Mouse (Mus musculus) splenic B cell, adult 2 months (primary cell): ENCODE measurements around the gene Akr1c12.
"Not testable (repeated sequence)": the region's sequence is repeated elsewhere in the genome, so short reads cannot be mapped to it uniquely, and the experiment has no call there.

Experiments
- DNase-seq: peaks from one replicate; pipeline ENCODE4 v3.0.0-alpha.2; 2011; ENCODE audit warnings: low read depth, low spot score
- H3K27me3 ChIP-seq: 2 replicates; pipeline ENCODE4 v1.6.1; 2012; ENCODE audit warnings: mild to moderate bottlenecking, low read length, moderate library complexity, mixed read lengths; ENCODE audit not compliant: control insufficient read depth, poor library complexity, insufficient read depth, severe bottlenecking
- H3K36me3 ChIP-seq: 2 replicates; pipeline ENCODE4 v1.6.1; 2012; ENCODE audit warnings: mild to moderate bottlenecking, low read length, moderate library complexity, mixed read lengths; ENCODE audit not compliant: control insufficient read depth, poor library complexity, insufficient read depth, severe bottlenecking

Akr1c12 gene

DNA sequence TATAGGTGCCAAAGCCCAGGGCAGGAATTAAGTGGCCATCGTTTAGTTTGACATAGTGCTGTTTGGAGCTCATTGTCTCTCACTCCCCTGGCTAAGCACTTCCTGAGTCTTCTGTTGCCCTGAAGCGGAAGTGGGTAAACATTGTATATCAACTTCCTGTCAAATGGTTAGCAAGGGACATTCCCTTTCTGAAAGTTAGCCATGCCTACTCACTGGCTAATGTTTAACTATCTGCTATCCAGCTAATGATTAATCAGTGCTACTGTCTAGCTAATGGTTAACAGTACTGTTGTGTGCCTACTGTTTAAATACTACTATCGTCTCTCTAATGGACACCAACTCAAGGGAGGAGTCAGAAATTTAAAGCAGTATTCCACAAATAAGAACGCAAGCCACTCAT is at the start of gene Akr1c12:
Gene Akr1c12, minus strand, starts transcription at position 150 of the 400 bp plus-strand sequence.
- DNase-seq, result no peak
- no peaks in the 10 kb centered on the region for H3K27me3 ChIP-seq
- no peaks in the 10 kb centered on the region for H3K36me3 ChIP-seq

DNA sequence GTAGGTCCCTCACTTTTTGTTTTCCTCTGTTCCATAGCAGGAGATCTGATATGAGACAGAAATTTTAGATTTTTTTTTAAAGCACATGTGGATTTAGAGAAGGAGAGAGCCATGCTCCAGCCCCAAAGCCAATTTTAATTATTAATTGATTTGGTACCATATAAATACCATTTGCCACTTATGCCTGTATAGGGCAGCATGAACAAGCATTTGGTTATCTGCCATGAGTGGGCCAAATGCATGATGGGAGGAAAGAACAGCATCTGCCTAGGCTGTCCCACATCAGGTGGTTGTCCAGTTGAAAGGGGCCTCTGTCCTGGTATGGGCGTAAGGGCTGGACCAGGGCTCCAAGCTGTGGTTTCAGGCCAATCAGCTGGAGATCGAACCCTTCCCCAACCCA is 39.5 kb upstream of the Akr1c12 start:
- no peak for DNase-seq
- Histone ChIP-seq H3K27me3 (no peaks in the 10 kb centered on the region), H3K36me3 (no peaks in the 10 kb centered on the region)

DNA sequence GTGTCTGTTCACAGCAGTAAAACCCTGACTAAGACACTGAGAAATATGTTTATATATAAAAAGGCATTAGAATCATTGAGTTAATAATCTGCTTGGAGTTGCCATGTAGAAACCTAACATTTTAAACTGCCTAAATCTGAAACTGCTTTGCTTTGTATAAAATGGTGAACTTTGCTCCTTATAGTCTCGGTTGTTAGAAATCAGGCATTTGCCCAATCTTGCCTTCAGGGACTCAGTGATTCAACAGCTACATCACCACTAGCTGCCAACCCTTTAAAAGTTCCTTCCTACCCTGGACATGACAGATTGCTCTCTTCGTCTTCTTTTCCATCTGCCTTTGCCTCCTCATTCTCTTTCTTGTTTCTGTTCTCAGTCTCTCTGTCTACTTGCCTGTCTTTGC is 34.7 kb upstream of the Akr1c12 start:
- Histone ChIP-seq H3K27me3 (no peaks in the 10 kb centered on the region), H3K36me3 (no peaks in the 10 kb centered on the region)
- DNase-seq, result no peak

DNA sequence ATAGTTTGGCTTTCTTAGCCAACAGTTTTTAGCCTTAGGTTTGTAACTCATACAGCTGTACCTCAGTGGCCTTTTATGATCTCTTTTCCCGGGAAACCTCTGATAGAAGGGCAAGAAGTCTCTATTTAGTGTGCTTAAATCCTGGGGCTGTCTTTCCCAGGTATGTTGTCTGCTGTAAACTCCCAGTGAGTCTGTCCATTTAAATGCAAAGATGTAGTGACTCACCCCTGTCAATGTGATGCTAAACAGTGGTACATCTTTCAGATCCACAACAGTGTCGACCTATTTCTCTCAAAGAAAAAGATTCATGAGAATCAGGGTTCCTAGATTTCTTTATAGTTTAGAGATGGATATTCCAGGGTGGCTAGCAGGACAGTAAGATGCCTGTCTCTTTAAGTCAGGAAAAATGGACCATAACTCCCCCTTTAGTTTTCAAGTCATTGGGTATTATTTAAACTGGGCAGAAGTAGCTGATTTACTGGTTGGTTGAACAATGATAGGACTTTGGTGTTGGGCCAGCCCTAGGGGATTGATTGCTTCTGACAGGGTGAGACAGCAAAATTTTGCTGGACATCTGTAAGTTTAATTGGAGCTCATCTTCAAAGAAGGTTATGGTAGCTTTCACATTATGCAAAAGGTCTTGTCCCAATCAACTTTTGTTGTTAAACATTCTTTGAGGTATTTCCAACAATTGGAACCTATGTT is 25.8 kb upstream of the Akr1c12 start:
- Histone ChIP-seq H3K27me3 (no peaks in the 10 kb centered on the region), H3K36me3 (no peaks in the 10 kb centered on the region)
- no peak for DNase-seq

DNA sequence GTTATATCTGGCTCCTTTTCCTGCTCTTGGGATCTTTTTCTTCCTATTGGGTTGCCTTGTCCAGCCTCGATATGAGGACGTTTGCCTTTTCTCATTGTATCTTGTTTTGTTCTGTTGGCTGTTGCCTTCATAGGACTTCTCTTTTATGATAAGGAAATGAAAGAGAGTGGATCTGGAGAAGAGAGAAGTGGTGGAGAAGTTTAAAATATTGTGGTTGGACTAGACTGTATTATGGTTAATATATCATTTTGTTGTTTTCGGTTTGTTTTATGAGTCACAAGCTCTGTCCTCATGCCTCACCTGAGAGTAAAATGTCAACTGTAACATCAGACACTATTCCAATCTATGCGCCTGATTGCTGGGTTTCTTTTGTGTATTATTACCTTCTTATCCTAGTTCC is 17.8 kb upstream of the Akr1c12 start:
- H3K36me3 ChIP-seq, result no peaks in the 10 kb centered on the region
- no peaks in the 10 kb centered on the region for H3K27me3 ChIP-seq
- DNase-seq, result no peak

DNA sequence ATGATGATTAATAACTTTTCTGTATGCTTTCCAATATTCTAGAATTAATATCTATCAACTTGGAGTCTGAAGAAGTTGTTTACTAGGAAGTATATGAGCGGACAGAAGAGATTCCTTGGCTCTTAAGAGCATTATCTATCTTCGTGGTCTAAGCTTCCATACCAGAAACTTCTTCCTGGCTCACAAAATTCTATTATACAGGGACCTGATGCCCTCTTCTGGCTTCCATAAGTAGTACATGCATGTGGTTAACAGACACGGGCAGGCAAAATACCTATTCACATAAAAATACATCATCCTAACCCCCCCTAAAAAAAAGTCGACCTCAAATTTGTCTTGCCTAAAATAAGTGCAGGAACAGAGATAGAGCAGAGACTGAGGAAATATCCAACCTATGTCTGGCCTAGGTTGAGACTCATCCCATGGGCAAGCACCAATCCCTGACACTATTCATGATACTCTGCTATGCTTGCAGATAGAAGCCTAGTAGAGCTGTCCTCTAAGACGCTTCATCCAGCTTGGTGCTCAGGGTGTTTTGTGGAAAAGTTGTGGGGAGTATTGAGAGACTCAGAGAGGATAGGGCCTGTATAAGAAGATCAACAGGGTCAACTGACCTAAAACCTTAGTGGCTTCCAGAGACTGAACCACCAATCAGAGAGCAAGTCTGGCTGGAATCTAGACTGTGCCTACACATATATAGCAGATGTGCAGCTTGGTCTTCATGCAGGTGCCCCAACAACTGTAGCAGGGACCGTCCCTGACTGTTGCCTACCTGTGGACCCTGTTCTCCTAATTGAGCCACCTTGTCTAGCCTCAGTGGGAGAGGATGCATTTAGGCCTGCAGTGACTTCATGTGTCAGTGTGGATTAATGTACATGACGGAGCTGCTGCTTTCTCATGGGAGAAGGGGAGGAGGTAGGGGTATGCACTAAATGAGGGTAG is 2.5 kb upstream of the Akr1c12 start:
- DNase-seq, result no peak
- no peaks in the 10 kb centered on the region for H3K36me3 ChIP-seq
- no peaks in the 10 kb centered on the region for H3K27me3 ChIP-seq

DNA sequence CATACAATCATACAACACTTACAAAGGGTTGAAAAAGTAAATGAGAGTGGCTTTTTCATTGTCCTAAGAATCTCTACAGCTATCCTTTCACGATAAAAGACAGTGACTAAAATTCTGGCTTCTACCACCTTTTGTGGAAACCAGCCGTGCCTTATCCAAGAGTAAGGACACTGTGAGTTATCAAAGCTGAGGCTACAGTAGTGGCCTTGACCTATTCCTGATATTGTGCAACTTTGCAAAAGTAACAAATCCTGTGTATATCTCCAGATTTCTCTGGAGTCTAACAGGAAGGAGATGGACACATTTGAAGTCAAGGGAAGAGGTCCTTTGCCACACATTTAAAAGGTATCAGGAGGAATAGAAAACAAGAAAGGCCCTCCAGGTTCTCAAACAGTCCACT is 1.7 kb downstream of the Akr1c12 start:
- Histone ChIP-seq H3K27me3 (no peaks in the 10 kb centered on the region), H3K36me3 (no peaks in the 10 kb centered on the region)
- no peak for DNase-seq

DNA sequence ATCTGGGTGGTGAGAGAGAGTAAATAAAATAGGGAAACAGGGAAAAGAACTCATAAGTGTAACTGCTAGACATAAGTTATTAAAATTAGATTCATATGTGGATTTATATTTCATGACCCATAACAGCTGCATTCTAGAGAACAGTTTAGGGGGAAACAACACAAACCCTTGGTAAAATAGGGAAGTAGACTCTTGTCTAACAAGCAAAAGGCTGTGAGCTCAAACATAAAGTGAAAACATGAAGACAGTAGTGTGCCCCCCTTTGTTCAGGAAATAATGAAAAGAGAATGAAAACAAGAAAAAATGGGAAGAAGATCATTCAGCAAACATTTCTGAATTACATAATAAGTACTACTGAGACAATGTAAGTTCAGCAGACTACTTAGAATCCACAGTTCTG is 8.4 kb downstream of the Akr1c12 start:
- DNase-seq, result no peak
- H3K36me3 ChIP-seq, result no peaks in the 10 kb centered on the region
- no peaks in the 10 kb centered on the region for H3K27me3 ChIP-seq

DNA sequence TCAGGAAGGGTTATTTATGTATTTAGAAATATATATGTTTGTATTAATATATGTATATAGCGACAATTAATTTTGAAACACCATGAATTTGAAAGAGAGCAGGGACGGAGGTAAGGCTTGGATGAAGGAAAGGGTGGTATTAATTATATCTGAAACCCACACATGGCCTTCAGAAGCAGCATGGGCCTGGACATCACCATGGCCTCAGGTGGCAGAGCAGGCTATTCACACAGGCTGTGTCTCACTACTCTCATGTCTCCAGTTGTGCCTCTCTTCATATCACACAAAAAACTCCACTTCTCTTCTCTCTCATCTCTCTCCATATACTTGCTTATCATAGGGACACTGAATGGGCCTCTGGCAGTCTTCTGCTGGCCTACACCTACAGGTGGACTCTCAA is 13.8 kb downstream of the Akr1c12 start:
- not testable (repeated sequence) for H3K27me3 ChIP-seq, H3K36me3 ChIP-seq, DNase-seq

DNA sequence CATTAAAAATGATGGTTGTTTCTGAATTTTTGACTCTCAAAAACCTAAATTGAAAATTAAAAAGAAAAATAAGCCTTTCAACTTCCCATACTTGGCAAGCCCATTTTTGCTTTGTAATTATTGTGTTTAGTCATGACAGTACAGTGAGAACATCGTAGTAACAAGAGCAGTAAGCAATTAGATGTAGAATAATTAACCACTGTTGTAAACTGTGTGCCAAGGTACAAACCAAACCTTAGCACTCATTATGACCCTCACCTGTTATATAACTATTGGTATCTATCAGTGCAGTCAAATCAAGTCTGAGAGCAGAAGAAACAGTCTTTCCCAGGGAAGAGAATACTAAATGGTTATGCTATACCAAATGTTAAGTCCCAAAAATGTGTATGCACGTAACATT is 14.2 kb downstream of the Akr1c12 start:
- Histone ChIP-seq H3K27me3 (no peaks in the 10 kb centered on the region), H3K36me3 (no peaks in the 10 kb centered on the region)
- DNase-seq, result no peak

DNA sequence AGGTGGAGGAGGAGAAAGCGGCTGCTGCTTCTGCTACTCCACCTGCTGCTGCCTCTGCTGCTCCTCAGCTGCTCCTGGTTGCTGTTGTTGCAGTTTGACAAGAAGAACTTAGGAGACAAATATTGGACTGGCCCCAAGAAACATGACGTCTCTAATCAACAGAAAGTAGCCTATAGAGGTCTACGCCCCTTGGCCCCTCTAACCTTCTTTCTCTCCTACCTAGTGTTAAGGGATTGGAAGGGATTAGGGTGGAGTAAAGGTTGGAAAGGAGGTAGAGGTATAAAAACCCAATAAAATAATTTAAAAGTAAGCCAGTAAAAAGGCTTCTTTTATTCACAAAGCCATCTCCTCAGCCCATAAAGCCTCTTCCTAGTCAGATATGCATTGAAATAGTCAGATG is 14.6 kb downstream of the Akr1c12 start:
- no peak for DNase-seq
- Histone ChIP-seq H3K27me3 (no peaks in the 10 kb centered on the region), H3K36me3 (no peaks in the 10 kb centered on the region)

DNA sequence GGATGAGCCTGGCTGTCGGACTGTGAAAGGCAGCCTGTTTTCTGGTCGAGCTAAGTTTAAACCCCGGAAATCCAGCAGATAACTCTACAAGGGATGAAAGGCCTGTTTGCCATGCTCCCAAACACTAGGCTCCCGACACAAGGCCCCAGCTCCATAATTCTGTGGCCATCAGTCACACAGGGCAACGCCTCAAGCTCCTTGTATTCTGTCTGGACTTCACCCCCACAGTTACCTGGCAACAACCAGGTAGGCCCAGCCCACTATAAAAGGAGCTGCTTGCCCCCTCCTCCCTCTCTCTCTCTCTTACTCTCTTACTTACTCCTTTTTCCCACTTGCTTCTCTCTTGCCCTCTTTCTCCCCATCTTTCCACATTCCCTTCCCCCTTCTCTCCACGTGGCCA is 21.9 kb downstream of the Akr1c12 start:
- Histone ChIP-seq H3K27me3 (no peaks in the 10 kb centered on the region), H3K36me3 (no peaks in the 10 kb centered on the region)
- no peak for DNase-seq

DNA sequence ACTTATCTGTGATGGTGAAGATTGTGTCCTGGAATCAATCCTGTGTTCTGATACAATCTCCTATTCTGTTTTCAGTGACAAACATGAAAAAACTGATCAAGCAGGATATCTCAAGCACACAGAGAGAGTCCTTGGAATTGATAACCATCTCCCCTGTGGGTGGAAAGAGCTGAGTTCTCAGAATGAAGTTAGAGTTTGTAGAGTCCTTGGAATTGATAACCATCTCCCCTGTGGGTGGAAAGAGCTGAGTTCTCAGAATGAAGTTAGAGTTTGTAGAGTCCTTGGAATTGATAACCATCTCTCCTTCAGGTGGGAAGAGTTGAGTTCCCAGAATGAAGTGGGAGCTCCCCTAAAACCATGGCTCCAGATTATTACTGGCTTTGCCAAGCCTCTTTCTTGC is 22.3 kb downstream of the Akr1c12 start:
- DNase-seq, H3K36me3 ChIP-seq, H3K27me3 ChIP-seq: not testable (repeated sequence)

DNA sequence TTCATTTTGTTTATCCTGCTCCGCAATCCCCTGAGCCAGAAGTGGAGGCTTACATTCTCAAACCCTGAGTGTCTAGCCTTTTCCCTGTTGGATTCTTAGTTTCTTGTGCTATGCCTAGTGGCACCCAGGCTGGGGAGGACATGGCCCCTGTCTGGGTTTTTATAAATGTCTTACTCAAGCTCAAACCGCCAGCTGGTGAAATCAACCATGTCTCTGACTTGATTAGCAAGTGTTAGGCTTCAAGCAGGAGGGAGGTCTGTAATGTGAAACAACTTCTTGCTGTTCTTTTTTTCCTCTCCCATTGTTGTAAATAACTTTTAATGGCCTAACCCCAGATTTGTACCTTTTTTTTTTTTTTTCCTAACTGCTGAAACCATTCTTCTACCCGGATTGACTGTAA is 29.9 kb downstream of the Akr1c12 start:
- no peaks in the 10 kb centered on the region for H3K36me3 ChIP-seq
- no peak for DNase-seq
- no peaks in the 10 kb centered on the region for H3K27me3 ChIP-seq

DNA sequence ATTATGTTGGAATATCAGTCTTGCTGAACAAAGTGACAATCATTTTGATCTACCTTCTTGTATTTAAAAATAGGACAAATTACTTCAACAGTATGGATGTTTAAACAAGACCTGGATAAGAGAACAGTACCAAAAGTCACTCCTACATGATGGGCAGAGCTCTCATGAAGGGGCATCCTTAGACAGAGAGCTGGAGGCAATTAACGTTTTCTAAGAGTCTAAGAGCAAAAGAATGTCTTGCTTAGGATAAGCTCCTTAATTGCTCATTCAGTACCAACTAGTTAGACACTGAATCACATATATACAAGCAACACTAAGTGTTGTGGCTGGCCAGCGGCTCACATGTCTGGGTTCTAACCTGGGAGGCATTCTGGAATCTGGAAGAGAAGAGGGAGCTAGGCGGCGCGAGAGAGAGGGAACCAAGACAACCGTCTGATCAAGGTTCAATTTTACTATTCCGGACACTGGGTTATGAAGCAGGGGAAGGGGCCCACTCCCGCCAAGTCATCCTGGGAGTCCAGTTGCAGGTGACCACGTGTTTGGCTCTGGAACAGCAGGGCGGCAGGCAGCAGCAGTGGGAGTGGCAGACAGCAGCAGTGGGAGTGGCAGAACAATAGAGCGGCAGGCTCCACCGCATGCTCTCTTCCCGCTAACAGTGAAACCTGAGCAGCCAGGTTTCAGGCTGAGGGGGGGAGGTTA is 34.2 kb downstream of the Akr1c12 start:
- Histone ChIP-seq H3K27me3 (no peaks in the 10 kb centered on the region), H3K36me3 (no peaks in the 10 kb centered on the region)
- DNase-seq, result no peak
